ENCODE assay signal across 8 mouse cellular contexts in the genomic region with DNA sequence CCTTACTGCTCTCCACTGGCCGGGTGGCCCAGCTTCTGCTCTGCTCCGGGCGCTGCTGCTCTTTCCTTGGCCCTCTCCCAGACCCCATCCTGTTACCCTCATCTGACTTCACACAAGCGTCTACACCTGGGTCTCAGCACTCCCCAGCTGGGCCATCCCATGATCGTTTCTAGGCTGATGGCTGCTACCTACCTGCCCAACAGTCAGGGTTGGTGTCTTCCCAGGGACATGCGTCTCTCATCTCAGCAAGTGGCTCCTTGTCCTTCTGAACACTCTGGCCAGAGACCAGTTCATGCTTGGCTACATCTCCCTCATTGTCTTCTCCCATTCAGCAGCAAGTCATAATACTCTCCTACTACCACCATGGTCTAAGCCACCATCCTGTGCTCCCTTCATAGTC. TPM values are rescaled to one million over a fixed set of nuclear protein-coding genes. Genes with fewer than 3 reads are reported as not detected.
DNase-seq lines count a peak whose midpoint lies in the region; ATAC-seq lines count a peak whose summit lies in the region.

No protein-coding gene starts in this region.

- DNase-seq in liver, embryonic 11.5 days (ENCODE audit: low spot score), result no peak
- DNase-seq in liver, result no peak
- no peak for DNase-seq in frontal cortex, postnatal 25 days (ENCODE audit: low spot score in 2 of 2)
- DNase-seq in layer of hippocampus, adult 11-12 months (ENCODE audit: low spot score), result no peak
- no peak for DNase-seq in right cerebral cortex, postnatal 36 days (ENCODE audit: low spot score in 2 of 2)

- no peaks in the 10 kb centered on the region for H3K9me3 ChIP-seq in liver, embryonic 11.5 days (ENCODE audit: control insufficient read depth, low read length)
- H3K9me3 ChIP-seq in embryonic facial prominence, embryonic 13.5 days, result no peaks in the 10 kb centered on the region
- no peaks in the 10 kb centered on the region for H3K9me3 ChIP-seq in intestine, embryonic 16.5 days (ENCODE audit: control insufficient read depth, low read length)
- H3K9me3 ChIP-seq in neural tube, embryonic 13.5 days, result 0 out of 2 replicates have a peak, but pooled peaks cover 8% of the 10 kb centered on the region

- no peak for ATAC-seq in liver, embryonic 11.5 days (replicated peaks; ENCODE audit: low FRiP score)
- ATAC-seq in embryonic facial prominence, embryonic 13.5 days (ENCODE audit: insufficient number of reproducible peaks, insufficient read depth, low FRiP score, low TSS enrichment, low read depth), result no peak
- no peak for ATAC-seq in intestine, embryonic 16.5 days
- ATAC-seq in neural tube, embryonic 13.5 days (ENCODE audit: low read depth), result no peak

- peaks cover 5% of the 10 kb centered on the region; the same call in 1 of the 2 replicates for H3K4me1 ChIP-seq in liver, embryonic 11.5 days (replicated peaks; ENCODE audit: control insufficient read depth, insufficient read depth, low read length)
- H3K4me1 ChIP-seq in embryonic facial prominence, embryonic 13.5 days, result peaks cover 10% of the 10 kb centered on the region
- H3K4me1 ChIP-seq in intestine, embryonic 16.5 days (ENCODE audit: control insufficient read depth, insufficient read depth, low read length), result 0 out of 2 replicates have a peak, but pooled peaks cover 3% of the 10 kb centered on the region
- H3K4me1 ChIP-seq in neural tube, embryonic 13.5 days (replicated peaks), result peaks cover 19% of the 10 kb centered on the region

- 87% methylated on average over 6 of the region's 6 CpGs for WGBS in liver, embryonic 11.5 days
- 93% methylated on average over 6 of the region's 6 CpGs for WGBS in embryonic facial prominence, embryonic 13.5 days
- WGBS in intestine, embryonic 16.5 days, result 97% methylated on average over 6 of the region's 6 CpGs
- WGBS in neural tube, embryonic 13.5 days, result 94% methylated on average over 6 of the region's 6 CpGs

- H3K27me3 ChIP-seq in liver, embryonic 11.5 days (replicated peaks; ENCODE audit: control insufficient read depth, insufficient read depth, low read length), result no peaks in the 10 kb centered on the region
- no peaks in the 10 kb centered on the region for H3K27me3 ChIP-seq in embryonic facial prominence, embryonic 13.5 days
- H3K27me3 ChIP-seq in intestine, embryonic 16.5 days (replicated peaks; ENCODE audit: control insufficient read depth, insufficient read depth, low read length), result no peaks in the 10 kb centered on the region
- H3K27me3 ChIP-seq in neural tube, embryonic 13.5 days, result no peaks in the 10 kb centered on the region

- H3K4me3 ChIP-seq in liver, embryonic 11.5 days (ENCODE audit: low read depth, low read length), result peak overlapping the region; percentile 63
- H3K4me3 ChIP-seq in embryonic facial prominence, embryonic 13.5 days, result peak overlapping the region; percentile 67
- no peak overlapping the region; the same call in 1 of the 2 replicates for H3K4me3 ChIP-seq in intestine, embryonic 16.5 days (ENCODE audit: low read length)
- H3K4me3 ChIP-seq in neural tube, embryonic 13.5 days, result peak overlapping the region; percentile 60

- peak overlapping the region; percentile 83 for H3K9ac ChIP-seq in liver, embryonic 11.5 days (ENCODE audit: low read depth, low read length)
- H3K9ac ChIP-seq in embryonic facial prominence, embryonic 13.5 days, result peak overlapping the region; percentile 86
- H3K9ac ChIP-seq in intestine, embryonic 16.5 days (ENCODE audit: low read depth, low read length), result peak overlapping the region; percentile 86; the same call in 1 of the 2 replicates
- H3K9ac ChIP-seq in neural tube, embryonic 13.5 days, result peak overlapping the region; percentile 84

- no peak overlapping the region for H3K27ac ChIP-seq in liver, embryonic 11.5 days (ENCODE audit: low read depth, low read length)
- H3K27ac ChIP-seq in embryonic facial prominence, embryonic 13.5 days, result no peak overlapping the region
- H3K27ac ChIP-seq in intestine, embryonic 16.5 days (ENCODE audit: low read length), result no peak overlapping the region
- H3K27ac ChIP-seq in neural tube, embryonic 13.5 days (replicated peaks), result peak overlapping the region; percentile 96

- H3K4me2 ChIP-seq in liver, embryonic 11.5 days, result peak overlapping the region; percentile 87
- H3K4me2 ChIP-seq in embryonic facial prominence, embryonic 13.5 days, result peak overlapping the region; percentile 78
- peak overlapping the region; percentile 83; the same call in 1 of the 2 replicates for H3K4me2 ChIP-seq in intestine, embryonic 16.5 days (ENCODE audit: low read depth, low read length)
- peak overlapping the region; percentile 79 for H3K4me2 ChIP-seq in neural tube, embryonic 13.5 days

- H3K36me3 ChIP-seq in liver, embryonic 11.5 days (ENCODE audit: control insufficient read depth, insufficient read depth, low read length), result peaks cover 6% of the 10 kb centered on the region; the same call in 1 of the 2 replicates
- peaks cover 31% of the 10 kb centered on the region for H3K36me3 ChIP-seq in embryonic facial prominence, embryonic 13.5 days
- peaks cover 7% of the 10 kb centered on the region; the same call in 1 of the 2 replicates for H3K36me3 ChIP-seq in intestine, embryonic 16.5 days (ENCODE audit: control insufficient read depth, insufficient read depth, low read length)
- H3K36me3 ChIP-seq in neural tube, embryonic 13.5 days, result peaks cover 34% of the 10 kb centered on the region

RNA-seq across cellular contexts. Expression of a gene that starts 1.1 kb away (rescaled TPM):
- 0.15 TPM in 1 of 2 replicates, not detected in the other for polyA plus RNA-seq in liver, embryonic 11.5 days (2014; fragmentation: Nextera tagmentation; extraction: Ambion mirVana)
- 0.23 TPM in 1 of 2 replicates, not detected in the other for polyA plus RNA-seq in embryonic facial prominence, embryonic 13.5 days (2015; fragmentation: Nextera tagmentation; extraction: Ambion mirVana)
- 1.1 and 1.8 TPM in 2 replicates for polyA plus RNA-seq in intestine, embryonic 16.5 days (2015; fragmentation: Nextera tagmentation; extraction: Ambion mirVana)
- not detected in 2 replicates for polyA plus RNA-seq in neural tube, embryonic 13.5 days (2015; fragmentation: Nextera tagmentation; extraction: Ambion mirVana)

RNA-seq across cellular contexts. Expression of a gene that starts 1.6 kb away (rescaled TPM):
- 70.6 and 73.4 TPM in 2 replicates for polyA plus RNA-seq in liver, embryonic 11.5 days (2014; fragmentation: Nextera tagmentation; extraction: Ambion mirVana)
- 106 and 110 TPM in 2 replicates for polyA plus RNA-seq in embryonic facial prominence, embryonic 13.5 days (2015; fragmentation: Nextera tagmentation; extraction: Ambion mirVana)
- 102 and 103 TPM in 2 replicates for polyA plus RNA-seq in intestine, embryonic 16.5 days (2015; fragmentation: Nextera tagmentation; extraction: Ambion mirVana)
- polyA plus RNA-seq in neural tube, embryonic 13.5 days (2015; fragmentation: Nextera tagmentation; extraction: Ambion mirVana), result 111 and 126 TPM in 2 replicates

RNA-seq across cellular contexts. Expression of a gene that starts 11.6 kb away (rescaled TPM):
- 34.6 and 35.1 TPM in 2 replicates for polyA plus RNA-seq in liver, embryonic 11.5 days (2014; fragmentation: Nextera tagmentation; extraction: Ambion mirVana)
- polyA plus RNA-seq in embryonic facial prominence, embryonic 13.5 days (2015; fragmentation: Nextera tagmentation; extraction: Ambion mirVana), result 38.0 and 38.3 TPM in 2 replicates
- polyA plus RNA-seq in intestine, embryonic 16.5 days (2015; fragmentation: Nextera tagmentation; extraction: Ambion mirVana), result 36.8 and 37.0 TPM in 2 replicates
- polyA plus RNA-seq in neural tube, embryonic 13.5 days (2015; fragmentation: Nextera tagmentation; extraction: Ambion mirVana), result 51.6 and 56.8 TPM in 2 replicates

RNA-seq across cellular contexts. Expression of a gene that starts 21.3 kb away (rescaled TPM):
- polyA plus RNA-seq in liver, embryonic 11.5 days (2014; fragmentation: Nextera tagmentation; extraction: Ambion mirVana), result 56.1 and 60.8 TPM in 2 replicates
- 45.9 and 49.6 TPM in 2 replicates for polyA plus RNA-seq in embryonic facial prominence, embryonic 13.5 days (2015; fragmentation: Nextera tagmentation; extraction: Ambion mirVana)
- polyA plus RNA-seq in intestine, embryonic 16.5 days (2015; fragmentation: Nextera tagmentation; extraction: Ambion mirVana), result 33.4 and 35.7 TPM in 2 replicates
- 44.7 and 46.9 TPM in 2 replicates for polyA plus RNA-seq in neural tube, embryonic 13.5 days (2015; fragmentation: Nextera tagmentation; extraction: Ambion mirVana)

RNA-seq across cellular contexts. Expression of a gene that starts 34.1 kb away (rescaled TPM):
- polyA plus RNA-seq in liver, embryonic 11.5 days (2014; fragmentation: Nextera tagmentation; extraction: Ambion mirVana), result 2.0 and 2.4 TPM in 2 replicates
- polyA plus RNA-seq in embryonic facial prominence, embryonic 13.5 days (2015; fragmentation: Nextera tagmentation; extraction: Ambion mirVana), result 0.55 and 5.5 TPM in 2 replicates
- 71.9 and 102 TPM in 2 replicates for polyA plus RNA-seq in intestine, embryonic 16.5 days (2015; fragmentation: Nextera tagmentation; extraction: Ambion mirVana)
- polyA plus RNA-seq in neural tube, embryonic 13.5 days (2015; fragmentation: Nextera tagmentation; extraction: Ambion mirVana), result 0.23 and 0.32 TPM in 2 replicates
